Mouse (Mus musculus): ENCODE measurements around the gene Gm45808. TPM values are rescaled to one million over a fixed set of nuclear protein-coding genes. Genes with fewer than 3 reads are reported as not detected.
A peak's percentile ranks its signal among the peaks of the same experiment; 100 is the strongest.
"Not testable (repeated sequence)": the region's sequence is repeated elsewhere in the genome, so short reads cannot be mapped to it uniquely, and the experiment has no call there.

Gene Gm45808
- polyA plus RNA-seq, 1 experiment from 2014 or later: not detected

- Histone ChIP-seq H3K27ac (replicated peaks) (peak overlapping the region; percentile 95), H3K9ac (ENCODE audit: low read length) (peak overlapping the region; percentile 58), H3K27me3 (ENCODE audit: control insufficient read depth, insufficient read depth, low read length) (no peaks in the 10 kb centered on the region), H3K9me3 (ENCODE audit: control insufficient read depth, low read length) (no peaks in the 10 kb centered on the region), H3K4me3 (ENCODE audit: low read depth, low read length) (peak overlapping the region; percentile 33), H3K36me3 (ENCODE audit: control insufficient read depth, insufficient read depth, low read length) (peaks cover 8% of the 10 kb centered on the region), H3K4me2 (replicated peaks; ENCODE audit: low read depth) (peak overlapping the region; percentile 67), H3K4me1 (replicated peaks; ENCODE audit: control insufficient read depth, insufficient read depth) (peaks cover 7% of the 10 kb centered on the region)
- 51% methylated on average over 7 of the region's 7 CpGs for WGBS
- ATAC-seq (ENCODE audit: low FRiP score, low TSS enrichment) (no peak), DNase-seq (ENCODE audit: low spot score) (peak; percentile 47)
- TF ChIP-seq CTCF (IDR thresholded peaks at IDR 0.05; ENCODE audit: low read depth) (no peak), EP300 (optimal IDR thresholded peaks at IDR 0.05) (no peak)
These were observed 26.2 kb downstream of the Gm45808 start for GRCm38 (mm10) chr7:45460377-45460776.

DNA sequence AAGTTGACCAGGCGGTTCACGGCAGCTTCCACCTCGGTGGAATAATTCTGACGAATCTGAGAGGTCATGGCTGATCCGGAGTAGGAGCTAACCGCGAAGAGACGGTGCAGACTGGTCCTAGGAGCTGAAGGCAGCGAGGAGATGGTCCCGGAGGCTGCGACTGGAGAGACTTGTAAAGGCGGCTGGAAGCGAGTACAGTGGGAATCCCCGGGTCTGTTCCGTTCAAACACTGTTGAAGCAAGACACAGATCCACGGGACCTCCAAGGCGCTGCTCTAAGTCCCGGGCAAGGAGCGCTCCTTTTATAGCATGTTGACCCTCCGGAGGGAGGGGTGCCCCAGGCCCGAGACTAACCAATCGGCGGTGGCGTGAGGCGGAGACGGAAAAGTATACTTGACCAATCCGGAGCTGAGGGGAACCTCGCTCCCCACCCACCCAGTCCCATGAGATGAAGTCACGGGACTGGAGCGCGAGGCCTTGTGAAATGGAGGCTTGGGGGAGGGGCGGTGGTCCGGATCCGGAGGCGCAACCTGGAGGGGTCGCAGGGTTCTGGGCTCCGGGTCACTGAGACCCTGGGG, 27.0 kb downstream of the Gm45808 start, which contains the start of gene Ftl1:
Gene Ftl1, minus strand, starts transcription at position 321 of the 577 bp plus-strand sequence.
- H3K9me3 ChIP-seq (ENCODE audit: control insufficient read depth, low read length); H3K4me1 ChIP-seq (replicated peaks; ENCODE audit: control insufficient read depth, insufficient read depth); H3K27me3 ChIP-seq (ENCODE audit: control insufficient read depth, insufficient read depth, low read length): not testable (repeated sequence)
- ATAC-seq (ENCODE audit: low FRiP score, low TSS enrichment) (peak; percentile 93), DNase-seq (ENCODE audit: low spot score) (peak; percentile 98)
- H3K4me2 ChIP-seq (replicated peaks; ENCODE audit: low read depth): peak within 1 kb of the TSS; percentile 87
- peak within 1 kb of the TSS; percentile 74 for H3K9ac ChIP-seq (ENCODE audit: low read length)
- WGBS: under 1% methylated on average over 29 of the region's 37 CpGs
- TF ChIP-seq EP300 (optimal IDR thresholded peaks at IDR 0.05): peak; percentile 77
- peaks cover 12% of the 10 kb centered on the region for H3K36me3 ChIP-seq (ENCODE audit: control insufficient read depth, insufficient read depth, low read length)
- H3K27ac ChIP-seq (replicated peaks): peak within 1 kb of the TSS; percentile 95
- peak within 1 kb of the TSS; percentile 69 for H3K4me3 ChIP-seq (ENCODE audit: low read depth, low read length)

DNA sequence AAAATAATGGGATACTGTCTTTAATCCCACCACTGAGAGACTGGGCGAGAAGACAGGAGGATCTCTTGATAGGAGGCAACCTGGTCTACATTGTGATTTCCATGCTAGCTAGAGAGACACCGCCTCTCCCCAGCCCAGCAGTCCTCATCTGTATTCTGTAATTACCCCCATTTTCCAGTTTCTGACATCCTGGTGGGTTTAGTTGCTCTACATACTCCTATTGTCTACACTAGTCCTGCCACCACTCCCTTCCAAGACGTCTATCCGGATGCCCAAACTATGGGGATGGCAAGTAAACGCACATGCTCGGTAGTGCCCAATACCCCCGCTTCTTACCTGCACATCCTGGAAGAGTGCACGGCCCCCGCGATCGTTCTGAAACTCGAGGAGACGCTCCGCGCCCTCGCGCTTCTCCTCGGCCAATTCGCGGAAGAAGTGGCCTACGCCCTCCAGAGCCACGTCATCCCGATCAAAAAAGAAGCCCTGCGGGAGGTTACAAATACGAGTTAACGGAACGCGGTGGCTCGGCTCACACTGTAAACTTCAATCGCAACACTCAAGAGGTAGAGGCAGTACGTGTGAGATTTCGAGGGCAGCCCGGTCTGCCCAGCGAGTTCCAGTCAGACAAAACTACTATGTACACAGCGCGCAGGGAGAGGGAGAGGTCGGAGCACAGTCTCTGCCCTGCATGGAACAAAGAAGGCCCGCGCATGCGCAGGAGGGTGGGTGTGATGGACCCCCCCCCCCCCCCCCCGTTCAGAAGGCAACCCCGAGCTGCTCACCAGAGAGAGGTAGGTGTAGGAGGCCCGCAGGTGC, 27.7 kb downstream of the Gm45808 start:
- under 1% methylated on average over 41 of the region's 43 CpGs for WGBS
- Histone ChIP-seq H3K4me3 (ENCODE audit: low read depth, low read length) (peak overlapping the region; percentile 69), H3K4me2 (replicated peaks; ENCODE audit: low read depth) (peak overlapping the region; percentile 87), H3K36me3 (ENCODE audit: control insufficient read depth, insufficient read depth, low read length) (peaks cover 18% of the 10 kb centered on the region), H3K9ac (ENCODE audit: low read length) (peak overlapping the region; percentile 74), H3K27me3 (ENCODE audit: control insufficient read depth, insufficient read depth, low read length) (no peaks in the 10 kb centered on the region), H3K27ac (replicated peaks) (peak overlapping the region; percentile 90), H3K4me1 (replicated peaks; ENCODE audit: control insufficient read depth, insufficient read depth) (peaks cover 7% of the 10 kb centered on the region), H3K9me3 (ENCODE audit: control insufficient read depth, low read length) (no peaks in the 10 kb centered on the region)
- peak; percentile 90 for DNase-seq (ENCODE audit: low spot score)
- TF ChIP-seq CTCF (IDR thresholded peaks at IDR 0.05; ENCODE audit: low read depth) (no peak), EP300 (optimal IDR thresholded peaks at IDR 0.05) (no peak)
- peak; percentile 67 for ATAC-seq (ENCODE audit: low FRiP score, low TSS enrichment)

DNA sequence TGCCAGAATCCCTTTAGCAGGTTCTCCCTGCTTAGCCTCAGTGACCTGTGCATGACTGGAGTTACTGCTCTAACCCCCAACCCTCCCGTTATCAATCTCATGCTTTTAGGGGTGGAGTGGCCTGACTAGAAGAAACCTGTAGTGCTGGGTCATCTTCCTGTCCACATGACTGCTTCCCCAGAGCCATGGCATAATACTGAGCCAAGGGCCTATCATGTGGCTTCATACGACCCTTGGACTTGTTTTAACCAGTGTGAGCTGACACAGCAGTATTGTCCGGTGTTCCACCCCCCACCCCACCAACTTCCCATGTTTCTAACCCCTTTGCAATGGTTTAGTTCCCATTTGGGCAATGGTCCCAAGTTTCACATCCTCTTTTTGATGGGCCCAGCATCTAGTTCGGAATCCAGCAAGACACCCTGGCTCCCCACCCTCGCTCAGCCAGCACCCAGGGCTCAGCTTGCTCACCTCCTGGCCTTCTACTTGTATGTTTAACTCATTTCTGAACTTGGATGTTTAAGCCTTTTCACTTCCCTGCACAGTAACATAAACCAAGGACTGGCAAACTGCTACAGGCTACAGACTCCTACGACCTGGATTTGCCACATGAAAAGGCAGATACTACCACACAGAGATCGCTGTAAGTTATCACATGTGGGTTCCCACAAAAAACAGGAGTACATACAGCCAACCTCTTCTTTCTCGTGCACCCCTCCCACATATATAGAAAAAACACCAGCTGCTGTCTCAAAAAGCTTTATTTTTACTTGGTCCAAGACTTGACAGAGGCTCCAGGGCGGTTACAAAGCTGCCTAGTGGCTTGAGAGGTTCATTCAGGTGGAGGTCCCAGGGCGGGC, 29.2 kb downstream of the Gm45808 start:
- Histone ChIP-seq H3K4me3 (ENCODE audit: low read depth, low read length) (peak overlapping the region; percentile 69), H3K27ac (replicated peaks) (no peak overlapping the region; the same call in 1 of the 2 replicates), H3K4me1 (replicated peaks; ENCODE audit: control insufficient read depth, insufficient read depth) (peaks cover 7% of the 10 kb centered on the region), H3K9ac (ENCODE audit: low read length) (peak overlapping the region; percentile 74; the same call in 1 of the 2 replicates), H3K27me3 (ENCODE audit: control insufficient read depth, insufficient read depth, low read length) (no peaks in the 10 kb centered on the region), H3K4me2 (replicated peaks; ENCODE audit: low read depth) (peak overlapping the region; percentile 87), H3K9me3 (ENCODE audit: control insufficient read depth, low read length) (no peaks in the 10 kb centered on the region), H3K36me3 (ENCODE audit: control insufficient read depth, insufficient read depth, low read length) (peaks cover 19% of the 10 kb centered on the region)
- TF ChIP-seq CTCF (IDR thresholded peaks at IDR 0.05; ENCODE audit: low read depth): no peak
- no peak for TF ChIP-seq EP300 (optimal IDR thresholded peaks at IDR 0.05)
- 39% methylated on average over 9 of the region's 10 CpGs for WGBS
- DNase-seq (ENCODE audit: low spot score): peak; percentile 14
- peak; percentile 4; the same call in 1 of the 2 replicates for ATAC-seq (ENCODE audit: low FRiP score, low TSS enrichment)

- Histone ChIP-seq H3K36me3 (ENCODE audit: control insufficient read depth, insufficient read depth, low read length) (peaks cover 22% of the 10 kb centered on the region), H3K27me3 (ENCODE audit: control insufficient read depth, insufficient read depth, low read length) (no peaks in the 10 kb centered on the region), H3K4me2 (replicated peaks; ENCODE audit: low read depth) (no peak overlapping the region), H3K4me3 (ENCODE audit: low read depth, low read length) (no peak overlapping the region), H3K4me1 (replicated peaks; ENCODE audit: control insufficient read depth, insufficient read depth) (peaks cover 7% of the 10 kb centered on the region), H3K27ac (replicated peaks) (no peak overlapping the region; the same call in 1 of the 2 replicates), H3K9me3 (ENCODE audit: control insufficient read depth, low read length) (no peaks in the 10 kb centered on the region), H3K9ac (ENCODE audit: low read length) (no peak overlapping the region)
- ATAC-seq (ENCODE audit: low FRiP score, low TSS enrichment) (no peak), DNase-seq (ENCODE audit: low spot score) (peak; percentile 44)
- 37% methylated on average over 9 of the region's 9 CpGs for whole genome bisulfite sequencing
- no peak for TF ChIP-seq CTCF (IDR thresholded peaks at IDR 0.05; ENCODE audit: low read depth)
- no peak for TF ChIP-seq EP300 (optimal IDR thresholded peaks at IDR 0.05)
These were observed 29.8 kb downstream of the Gm45808 start for GRCm38 (mm10) chr7:45456721-45457203.

Measured in stomach, postnatal 0 days (tissue).